Mouse (Mus musculus): ENCODE measurements at regions not wholly inside any gene's neighbourhood (a gene's known extent, or its start where the extent isn't known, plus 50 kb on each side); places are given as distances from the start of the nearest gene placed in this dataset.
"Not testable (repeated sequence)": the region's sequence is repeated elsewhere in the genome, so short reads cannot be mapped to it uniquely, and the experiment has no call there.

DNA sequence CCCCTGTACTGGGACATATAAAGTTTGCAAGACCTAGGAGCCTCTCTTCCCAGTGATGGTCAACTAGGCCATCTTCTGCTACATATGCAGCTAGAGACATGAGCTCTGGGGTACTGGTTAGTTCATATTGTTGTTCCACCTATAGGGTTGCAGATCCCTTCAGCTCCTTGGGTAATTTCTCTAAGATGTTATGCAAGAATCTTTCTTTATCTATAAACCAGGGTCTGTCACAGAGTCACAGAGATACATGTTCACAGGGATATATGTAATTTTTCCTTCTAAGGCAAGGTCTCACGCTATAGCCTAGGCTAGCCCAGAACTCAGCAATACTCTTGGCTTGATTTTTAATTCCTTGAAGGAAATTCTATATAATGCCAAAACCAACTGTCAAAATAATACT lies 56.9 kb downstream of the Zfp36l1 start:
- not testable (repeated sequence) for H3K9me3 ChIP-seq (ENCODE audit: control insufficient read depth, low read length); H3K27me3 ChIP-seq (replicated peaks; ENCODE audit: control insufficient read depth, insufficient read depth, low read length); ATAC-seq (replicated peaks; ENCODE audit: low FRiP score); H3K27ac ChIP-seq (ENCODE audit: low read depth, low read length); H3K4me2 ChIP-seq; DNase-seq (ENCODE audit: low spot score); H3K9ac ChIP-seq (ENCODE audit: low read depth, low read length); H3K36me3 ChIP-seq (ENCODE audit: control insufficient read depth, insufficient read depth, low read length); H3K4me3 ChIP-seq (ENCODE audit: low read depth, low read length)
- peaks cover 11% of the 10 kb centered on the region for H3K4me1 ChIP-seq (replicated peaks; ENCODE audit: control insufficient read depth, insufficient read depth, low read length)
- WGBS = 82% methylated on average over 1 of the region's 1 CpGs

DNA sequence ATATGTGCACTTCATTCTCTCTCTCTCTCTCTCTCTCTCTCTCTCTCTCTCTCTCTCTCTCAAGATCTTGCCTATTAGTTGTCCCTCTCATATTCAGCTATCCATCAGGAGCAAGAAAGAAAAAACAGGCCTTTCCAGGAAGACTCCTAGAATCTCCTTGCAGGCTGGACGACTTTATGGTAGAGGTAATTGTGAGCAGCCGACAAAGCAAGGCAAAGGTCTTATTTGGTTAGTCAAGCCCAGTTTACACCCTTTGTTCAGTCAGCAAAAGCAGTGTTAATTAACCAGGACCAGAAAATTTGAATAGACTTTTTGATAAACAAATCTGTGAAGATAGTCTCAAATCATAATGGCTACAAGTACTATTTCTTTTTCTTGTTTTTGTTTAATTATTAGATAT lies 57.4 kb downstream of the Zfp36l1 start:
- H3K36me3 ChIP-seq (ENCODE audit: control insufficient read depth, insufficient read depth, low read length) = no peaks in the 10 kb centered on the region
- WGBS = 67% methylated on average over 2 of the region's 2 CpGs
- DNase-seq (ENCODE audit: low spot score) (no peak), ATAC-seq (replicated peaks; ENCODE audit: low FRiP score) (no peak)
- H3K9me3 ChIP-seq (ENCODE audit: control insufficient read depth, low read length) = no peaks in the 10 kb centered on the region
- no peak overlapping the region for H3K27ac ChIP-seq (ENCODE audit: low read depth, low read length)
- no peak overlapping the region for H3K4me3 ChIP-seq (ENCODE audit: low read depth, low read length)
- H3K9ac ChIP-seq (ENCODE audit: low read depth, low read length) = no peak overlapping the region
- H3K4me2 ChIP-seq = no peak overlapping the region
- no peaks in the 10 kb centered on the region for H3K27me3 ChIP-seq (replicated peaks; ENCODE audit: control insufficient read depth, insufficient read depth, low read length)
- H3K4me1 ChIP-seq (replicated peaks; ENCODE audit: control insufficient read depth, insufficient read depth, low read length) = peaks cover 6% of the 10 kb centered on the region

DNA sequence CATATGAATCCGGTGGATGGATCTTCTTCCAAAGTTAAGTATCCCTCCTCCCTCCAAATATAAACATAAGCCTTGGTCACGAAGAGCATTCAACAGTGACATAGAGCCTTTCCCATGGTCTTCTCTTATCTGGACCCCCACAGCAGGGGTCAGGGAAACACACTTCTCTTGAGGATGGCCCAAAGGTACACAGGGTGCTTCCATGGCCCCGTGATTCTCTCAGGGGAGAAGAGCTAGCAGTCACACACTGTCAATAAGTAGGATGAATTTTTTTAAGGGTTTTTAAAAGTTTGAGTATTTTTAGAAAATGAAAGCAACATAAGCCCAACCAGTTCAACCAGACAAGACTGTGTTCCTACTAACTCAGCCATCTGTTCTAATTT lies 58.2 kb downstream of the Zfp36l1 start:
- DNase-seq (ENCODE audit: low spot score) = no peak
- no peak for ATAC-seq (replicated peaks; ENCODE audit: low FRiP score)
- WGBS = 77% methylated on average over 3 of the region's 3 CpGs
- H3K4me2 ChIP-seq = no peak overlapping the region
- H3K36me3 ChIP-seq (ENCODE audit: control insufficient read depth, insufficient read depth, low read length) = no peaks in the 10 kb centered on the region
- no peak overlapping the region for H3K4me3 ChIP-seq (ENCODE audit: low read depth, low read length)
- no peak overlapping the region for H3K9ac ChIP-seq (ENCODE audit: low read depth, low read length)
- H3K4me1 ChIP-seq (replicated peaks; ENCODE audit: control insufficient read depth, insufficient read depth, low read length) = peaks cover under 1% of the 10 kb centered on the region; the same call in 1 of the 2 replicates
- H3K9me3 ChIP-seq (ENCODE audit: control insufficient read depth, low read length) = no peaks in the 10 kb centered on the region
- H3K27ac ChIP-seq (ENCODE audit: low read depth, low read length) = no peak overlapping the region
- no peaks in the 10 kb centered on the region for H3K27me3 ChIP-seq (replicated peaks; ENCODE audit: control insufficient read depth, insufficient read depth, low read length)

DNA sequence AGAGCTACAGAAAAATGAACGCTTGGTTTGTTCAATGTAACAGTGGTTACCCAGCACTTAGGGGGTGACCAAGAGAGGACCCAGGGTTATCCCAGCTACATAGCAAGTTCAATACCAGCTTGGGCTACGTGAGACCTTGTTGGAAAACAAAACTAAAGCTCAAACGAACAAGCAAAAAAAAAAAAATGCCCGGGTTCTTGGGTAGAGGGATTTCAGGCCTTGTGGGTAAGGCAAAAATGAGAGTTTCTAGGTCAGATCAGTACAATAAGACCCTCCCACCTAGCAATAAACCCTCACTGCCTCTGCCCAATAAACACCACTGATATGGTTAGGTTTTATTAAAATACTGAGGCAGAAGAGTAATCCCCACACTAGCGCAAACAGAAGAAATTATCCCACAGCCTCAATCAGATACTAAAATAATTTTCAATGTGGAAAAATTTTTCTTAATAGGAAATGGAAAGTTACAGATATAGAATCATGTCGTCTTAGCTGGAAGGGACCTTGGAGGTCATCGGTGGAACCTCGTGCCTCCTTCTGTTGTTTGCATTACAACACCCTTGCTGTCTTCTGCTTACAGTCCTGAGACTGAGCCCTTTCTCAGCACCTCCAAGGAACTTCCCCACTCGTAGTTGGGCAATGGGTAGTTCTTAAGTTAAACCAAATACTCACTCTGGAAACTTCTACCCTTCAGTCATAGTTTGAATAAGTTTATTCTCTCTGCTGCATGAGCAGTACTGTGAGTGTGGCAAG lies 58.7 kb downstream of the Zfp36l1 start:
- DNase-seq (ENCODE audit: low spot score) (no peak), ATAC-seq (replicated peaks; ENCODE audit: low FRiP score) (no peak)
- Histone ChIP-seq H3K4me1 (replicated peaks; ENCODE audit: control insufficient read depth, insufficient read depth, low read length) (no peaks in the 10 kb centered on the region), H3K36me3 (ENCODE audit: control insufficient read depth, insufficient read depth, low read length) (no peaks in the 10 kb centered on the region), H3K4me3 (ENCODE audit: low read depth, low read length) (no peak overlapping the region), H3K9me3 (ENCODE audit: control insufficient read depth, low read length) (no peaks in the 10 kb centered on the region), H3K9ac (ENCODE audit: low read depth, low read length) (no peak overlapping the region), H3K4me2 (no peak overlapping the region), H3K27ac (ENCODE audit: low read depth, low read length) (no peak overlapping the region), H3K27me3 (replicated peaks; ENCODE audit: control insufficient read depth, insufficient read depth, low read length) (no peaks in the 10 kb centered on the region)
- 72% methylated on average over 9 of the region's 9 CpGs for WGBS

DNA sequence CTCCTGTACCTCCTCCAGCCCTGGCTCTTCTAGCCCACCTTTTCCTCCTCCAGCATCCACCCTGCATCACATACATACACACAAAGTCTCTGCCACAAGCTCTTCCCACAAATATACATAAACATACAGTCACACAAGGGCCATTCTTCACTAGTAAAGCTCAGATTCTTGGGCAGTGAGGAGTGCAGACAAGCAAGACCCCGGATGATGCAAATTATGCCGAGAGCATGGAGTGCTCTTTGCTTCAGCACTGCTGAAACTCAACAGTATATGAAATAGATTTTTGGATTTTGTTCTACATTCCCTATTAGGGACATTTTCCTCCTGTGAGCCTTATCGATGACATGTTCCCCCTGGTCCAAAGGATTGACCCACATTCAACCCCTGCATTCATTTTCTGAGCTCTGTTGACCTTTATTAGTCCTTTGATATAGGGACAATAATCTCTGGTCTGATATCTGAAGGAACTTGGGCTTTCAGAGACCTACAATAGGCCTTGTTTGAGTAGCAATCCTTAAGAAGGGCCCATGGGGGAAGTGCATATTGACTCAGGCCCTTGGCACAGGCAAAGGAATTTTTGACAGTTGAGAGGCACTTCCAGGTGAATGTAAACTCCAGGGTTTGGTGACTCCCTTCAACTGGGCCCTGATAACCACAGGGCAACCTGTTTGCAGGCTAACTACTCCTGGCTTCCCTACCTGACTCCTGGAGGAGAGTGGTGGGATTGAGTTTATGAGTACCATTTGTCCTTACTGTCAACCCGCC lies 64.4 kb downstream of the Zfp36l1 start:
- no peak overlapping the region for H3K9ac ChIP-seq (ENCODE audit: low read depth, low read length)
- no peaks in the 10 kb centered on the region for H3K36me3 ChIP-seq (ENCODE audit: control insufficient read depth, insufficient read depth, low read length)
- ATAC-seq (replicated peaks; ENCODE audit: low FRiP score) (no peak), DNase-seq (ENCODE audit: low spot score) (no peak)
- H3K9me3 ChIP-seq (ENCODE audit: control insufficient read depth, low read length) = no peaks in the 10 kb centered on the region
- no peak overlapping the region for H3K4me3 ChIP-seq (ENCODE audit: low read depth, low read length)
- no peak overlapping the region for H3K4me2 ChIP-seq
- H3K27ac ChIP-seq (ENCODE audit: low read depth, low read length) = no peak overlapping the region
- H3K4me1 ChIP-seq (replicated peaks; ENCODE audit: control insufficient read depth, insufficient read depth, low read length) = no peaks in the 10 kb centered on the region; the same call in 1 of the 2 replicates
- WGBS = 86% methylated on average over 4 of the region's 4 CpGs
- no peaks in the 10 kb centered on the region for H3K27me3 ChIP-seq (replicated peaks; ENCODE audit: control insufficient read depth, insufficient read depth, low read length)

DNA sequence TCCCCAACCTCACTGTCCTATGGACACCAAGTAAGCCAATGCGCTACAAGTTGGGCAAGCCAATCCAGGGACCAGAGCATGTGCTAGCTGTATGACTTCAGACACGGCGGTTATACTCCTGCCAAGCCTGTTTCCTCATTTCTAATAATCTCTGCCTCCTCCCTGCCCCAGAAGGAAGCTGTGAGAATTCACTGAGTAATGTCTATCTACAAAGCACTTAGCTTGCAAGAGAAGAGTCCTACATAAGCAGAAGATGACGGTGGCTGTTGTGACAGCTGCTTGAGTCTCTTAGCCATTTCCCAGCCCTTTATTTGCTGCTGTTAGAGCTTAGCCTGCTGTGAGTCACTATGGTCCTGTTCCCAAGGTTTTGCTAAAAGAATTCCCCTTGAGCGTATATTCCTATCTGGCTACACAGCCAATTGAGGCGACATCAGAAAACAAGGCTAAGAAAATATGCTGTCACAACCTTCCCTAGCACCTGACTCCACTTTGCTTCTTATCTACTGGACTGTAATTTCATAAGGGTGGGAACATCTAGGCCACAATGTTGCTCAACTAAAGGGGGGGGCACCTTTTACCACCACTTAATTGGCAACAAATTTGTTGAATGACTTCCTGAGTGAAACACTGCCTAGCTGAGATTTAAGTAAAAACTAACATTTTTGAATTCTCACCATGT lies 66.0 kb downstream of the Zfp36l1 start:
- H3K27me3 ChIP-seq (replicated peaks; ENCODE audit: control insufficient read depth, insufficient read depth, low read length) = no peaks in the 10 kb centered on the region
- DNase-seq (ENCODE audit: low spot score) (no peak), ATAC-seq (replicated peaks; ENCODE audit: low FRiP score) (no peak)
- 63% methylated on average over 6 of the region's 6 CpGs for WGBS
- no peak overlapping the region for H3K27ac ChIP-seq (ENCODE audit: low read depth, low read length)
- H3K4me2 ChIP-seq = no peak overlapping the region
- H3K9me3 ChIP-seq (ENCODE audit: control insufficient read depth, low read length) = no peaks in the 10 kb centered on the region
- H3K36me3 ChIP-seq (ENCODE audit: control insufficient read depth, insufficient read depth, low read length) = no peaks in the 10 kb centered on the region
- no peak overlapping the region for H3K4me3 ChIP-seq (ENCODE audit: low read depth, low read length)
- H3K4me1 ChIP-seq (replicated peaks; ENCODE audit: control insufficient read depth, insufficient read depth, low read length) = peaks cover 3% of the 10 kb centered on the region; the same call in 1 of the 2 replicates
- no peak overlapping the region for H3K9ac ChIP-seq (ENCODE audit: low read depth, low read length)

DNA sequence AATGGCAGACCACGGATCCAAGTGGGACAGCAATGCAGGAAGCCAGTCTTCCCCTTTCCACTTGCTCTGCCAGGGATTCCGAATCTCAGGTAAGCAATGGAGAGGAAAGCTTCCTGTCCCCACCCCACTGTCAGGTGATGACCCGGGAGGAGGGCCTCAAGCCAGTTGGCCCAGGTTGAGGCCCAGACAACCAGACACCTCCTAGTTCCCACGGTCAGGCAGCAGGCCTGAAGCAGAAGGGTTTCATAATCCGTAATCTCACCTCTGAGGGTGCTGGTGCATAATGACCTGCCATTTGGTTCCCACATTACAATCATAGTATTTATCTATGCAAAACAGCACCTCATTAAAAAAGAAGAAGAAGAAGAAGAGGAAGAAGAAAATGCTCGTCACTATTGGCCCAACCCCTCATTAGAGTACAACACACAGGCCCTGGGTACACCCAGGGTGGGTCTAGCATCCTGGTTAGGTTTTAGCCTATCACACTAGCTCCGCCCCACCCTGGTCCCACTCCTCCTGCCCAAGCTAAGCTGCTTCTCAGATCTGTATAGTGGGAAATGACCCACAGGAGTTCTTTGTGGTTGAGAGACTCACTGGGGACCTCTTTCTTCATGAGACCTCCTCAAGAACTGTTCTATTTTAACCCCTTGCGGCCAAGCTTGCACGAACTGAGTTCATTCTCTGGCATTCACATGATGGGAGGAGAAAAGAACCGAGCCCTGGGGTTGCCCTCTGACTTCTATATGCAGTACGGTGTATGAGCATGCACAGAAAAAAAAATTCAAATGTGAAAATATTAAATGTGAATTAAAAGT lies 71.1 kb downstream of the Zfp36l1 start:
- no peak overlapping the region for H3K4me2 ChIP-seq
- ATAC-seq (replicated peaks; ENCODE audit: low FRiP score) = no peak
- 77% methylated on average over 11 of the region's 11 CpGs for WGBS
- DNase-seq (ENCODE audit: low spot score) = no peak
- H3K36me3 ChIP-seq (ENCODE audit: control insufficient read depth, insufficient read depth, low read length) = no peaks in the 10 kb centered on the region
- no peaks in the 10 kb centered on the region for H3K27me3 ChIP-seq (replicated peaks; ENCODE audit: control insufficient read depth, insufficient read depth, low read length)
- H3K9me3 ChIP-seq (ENCODE audit: control insufficient read depth, low read length) = no peaks in the 10 kb centered on the region
- peaks cover 14% of the 10 kb centered on the region for H3K4me1 ChIP-seq (replicated peaks; ENCODE audit: control insufficient read depth, insufficient read depth, low read length)
- H3K4me3 ChIP-seq (ENCODE audit: low read depth, low read length) = no peak overlapping the region
- no peak overlapping the region for H3K27ac ChIP-seq (ENCODE audit: low read depth, low read length)
- no peak overlapping the region for H3K9ac ChIP-seq (ENCODE audit: low read depth, low read length)

DNA sequence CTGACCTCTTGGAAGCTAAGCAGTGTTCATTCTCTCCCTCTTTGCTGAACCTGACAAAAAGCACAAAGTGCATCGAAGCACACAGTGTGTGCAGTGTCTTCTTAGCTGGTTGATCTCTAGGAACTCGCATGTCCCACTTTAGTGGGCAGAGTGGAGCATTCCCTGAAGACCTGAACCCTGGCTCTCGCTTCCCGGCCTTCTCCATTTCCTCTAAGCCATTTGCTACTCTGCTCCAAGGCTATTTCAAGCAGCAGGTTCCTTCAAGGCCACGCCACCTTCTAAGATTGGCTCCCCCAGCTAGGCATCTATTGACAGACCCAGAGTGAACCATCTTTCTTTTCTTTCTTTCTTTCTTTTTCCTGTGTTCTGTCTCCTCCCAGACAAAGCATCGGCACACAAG lies 71.8 kb downstream of the Zfp36l1 start:
- Histone ChIP-seq H3K4me3 (ENCODE audit: low read depth, low read length) (no peak overlapping the region), H3K4me1 (replicated peaks; ENCODE audit: control insufficient read depth, insufficient read depth, low read length) (peaks cover 21% of the 10 kb centered on the region), H3K4me2 (no peak overlapping the region), H3K27me3 (replicated peaks; ENCODE audit: control insufficient read depth, insufficient read depth, low read length) (no peaks in the 10 kb centered on the region), H3K9ac (ENCODE audit: low read depth, low read length) (no peak overlapping the region), H3K36me3 (ENCODE audit: control insufficient read depth, insufficient read depth, low read length) (no peaks in the 10 kb centered on the region), H3K27ac (ENCODE audit: low read depth, low read length) (no peak overlapping the region), H3K9me3 (ENCODE audit: control insufficient read depth, low read length) (no peaks in the 10 kb centered on the region)
- DNase-seq (ENCODE audit: low spot score) (no peak), ATAC-seq (replicated peaks; ENCODE audit: low FRiP score) (no peak)
- WGBS = 86% methylated on average over 6 of the region's 6 CpGs

Data from liver, embryonic 11.5 days (tissue).